Mouse (Mus musculus): ENCODE results near the gene Rasa3. TPM values are rescaled to one million over a fixed set of nuclear protein-coding genes. Genes with fewer than 3 reads are reported as not detected.

Gene Rasa3
- polyA plus RNA-seq, 1 experiment from 2014 or later, result 18.2 TPM

DNA sequence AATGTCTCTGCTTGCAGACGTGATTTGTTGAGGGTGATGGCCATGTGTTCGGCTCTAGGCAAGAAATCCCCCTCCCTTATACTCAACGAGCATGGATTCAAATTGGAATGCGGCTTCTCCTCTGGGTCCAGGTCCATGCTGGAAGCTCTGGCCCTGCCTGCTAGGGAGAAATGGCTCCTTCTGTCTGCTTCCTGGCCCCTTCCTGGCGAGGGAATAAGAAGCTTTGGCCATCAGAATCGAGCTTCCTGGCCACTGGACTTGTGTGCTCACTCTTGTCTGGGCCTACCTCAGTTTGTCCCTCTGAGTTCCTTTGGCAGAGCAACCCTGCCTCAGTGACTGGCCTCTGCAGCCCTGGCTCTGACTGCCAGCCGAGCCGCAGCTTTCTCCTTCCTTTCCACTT lies 19.8 kb upstream of the Rasa3 start:
- no peak overlapping the region for H3K9ac ChIP-seq
- H3K27me3 ChIP-seq, result no peaks in the 10 kb centered on the region
- H3K27ac ChIP-seq, result no peak overlapping the region
- H3K9me3 ChIP-seq (replicated peaks), result no peaks in the 10 kb centered on the region
- H3K4me1 ChIP-seq, result no peaks in the 10 kb centered on the region
- WGBS, result 78% methylated on average over 8 of the region's 8 CpGs
- no peak for ATAC-seq
- no peak overlapping the region for H3K4me2 ChIP-seq
- H3K36me3 ChIP-seq (ENCODE audit: poor library complexity, severe bottlenecking), result no peaks in the 10 kb centered on the region
- no peak overlapping the region for H3K4me3 ChIP-seq

DNA sequence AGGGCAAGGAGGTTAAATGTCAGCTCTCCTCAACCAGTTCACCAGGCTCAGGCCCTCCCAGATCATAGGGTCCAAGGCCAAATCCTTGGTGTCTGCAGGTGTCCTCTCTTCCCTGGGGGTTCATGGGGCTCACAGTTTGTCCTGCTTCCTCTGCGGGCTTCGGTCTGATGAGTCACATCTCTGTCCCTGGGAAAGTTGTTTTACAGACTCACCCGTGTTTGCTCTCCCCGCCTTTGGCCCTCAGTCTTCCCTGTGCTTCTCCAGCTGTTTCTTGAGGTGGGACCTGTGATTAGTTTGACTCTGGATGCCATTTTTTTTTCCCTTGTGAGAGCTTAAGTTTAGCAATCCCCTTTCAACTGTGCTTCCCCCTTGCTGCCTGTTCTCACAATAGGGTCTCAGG lies 18.8 kb upstream of the Rasa3 start:
- Histone ChIP-seq H3K4me2 (no peak overlapping the region), H3K4me3 (no peak overlapping the region), H3K4me1 (no peaks in the 10 kb centered on the region), H3K27ac (no peak overlapping the region), H3K9ac (no peak overlapping the region), H3K36me3 (ENCODE audit: poor library complexity, severe bottlenecking) (no peaks in the 10 kb centered on the region), H3K27me3 (no peaks in the 10 kb centered on the region), H3K9me3 (replicated peaks) (no peaks in the 10 kb centered on the region)
- no peak for ATAC-seq
- WGBS, result 85% methylated on average over 4 of the region's 4 CpGs

DNA sequence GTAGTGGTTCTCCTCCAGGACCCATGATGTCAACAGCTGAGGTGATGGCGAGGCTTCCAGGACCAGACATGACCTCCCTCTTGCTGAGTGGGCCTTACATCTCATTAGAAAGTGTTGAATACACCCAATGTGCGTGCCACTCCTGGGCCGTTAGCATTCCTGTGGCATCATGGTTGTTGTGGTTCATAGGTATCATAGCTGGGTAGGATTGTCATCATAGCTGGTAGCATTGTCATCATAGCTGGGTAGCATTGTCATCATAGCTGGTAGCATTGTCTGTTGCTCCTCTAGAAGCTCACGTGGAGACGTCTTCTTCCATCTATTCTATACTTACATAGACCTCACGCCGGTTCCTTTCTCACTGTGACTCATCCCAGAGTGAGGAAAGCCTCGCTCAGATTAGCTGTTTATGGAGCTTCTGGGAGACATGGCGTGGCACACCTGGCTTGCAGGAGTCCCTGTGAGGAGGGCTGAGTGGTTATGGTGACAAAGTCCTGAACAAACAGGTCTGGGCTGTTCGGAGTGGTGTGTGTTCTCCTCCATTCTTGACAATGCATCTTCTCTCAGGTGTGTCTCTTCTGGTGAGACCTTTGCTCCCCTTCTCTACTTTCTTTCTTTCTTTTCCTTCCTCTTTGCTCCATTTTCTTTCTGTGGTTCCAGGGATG lies 17.9 kb upstream of the Rasa3 start:
- H3K27ac ChIP-seq, result no peak overlapping the region
- H3K4me1 ChIP-seq, result no peaks in the 10 kb centered on the region
- H3K4me3 ChIP-seq, result no peak overlapping the region
- no peaks in the 10 kb centered on the region for H3K36me3 ChIP-seq (ENCODE audit: poor library complexity, severe bottlenecking)
- ATAC-seq, result no peak
- H3K9me3 ChIP-seq (replicated peaks), result no peaks in the 10 kb centered on the region
- H3K9ac ChIP-seq, result no peak overlapping the region
- no peaks in the 10 kb centered on the region for H3K27me3 ChIP-seq
- WGBS, result 90% methylated on average over 10 of the region's 10 CpGs
- H3K4me2 ChIP-seq, result no peak overlapping the region

DNA sequence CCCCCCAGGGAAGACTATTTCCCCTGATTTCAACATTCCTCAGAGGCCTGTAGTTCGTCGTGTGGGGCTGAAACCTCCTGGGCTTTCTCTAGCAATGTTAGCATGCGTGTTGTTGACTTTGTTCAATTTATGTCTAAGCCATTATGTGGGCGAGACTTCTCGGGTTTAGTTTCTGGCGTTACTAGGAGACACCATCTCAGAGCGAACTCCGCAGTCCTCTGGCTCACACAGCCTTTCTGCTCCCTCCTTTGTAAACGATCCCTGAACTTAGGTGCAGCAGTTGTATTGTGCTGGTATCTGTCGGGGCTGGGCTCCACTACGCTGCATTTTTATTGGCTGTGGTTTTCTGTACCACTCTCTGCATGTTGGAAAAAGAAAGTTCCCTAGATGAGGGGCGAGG lies 17.3 kb upstream of the Rasa3 start:
- H3K27me3 ChIP-seq, result no peaks in the 10 kb centered on the region
- H3K4me3 ChIP-seq, result no peak overlapping the region
- no peak for ATAC-seq
- H3K9ac ChIP-seq, result no peak overlapping the region
- H3K4me2 ChIP-seq, result no peak overlapping the region
- no peaks in the 10 kb centered on the region for H3K36me3 ChIP-seq (ENCODE audit: poor library complexity, severe bottlenecking)
- no peaks in the 10 kb centered on the region for H3K9me3 ChIP-seq (replicated peaks)
- H3K27ac ChIP-seq, result no peak overlapping the region
- 76% methylated on average over 12 of the region's 12 CpGs for WGBS
- no peaks in the 10 kb centered on the region for H3K4me1 ChIP-seq

DNA sequence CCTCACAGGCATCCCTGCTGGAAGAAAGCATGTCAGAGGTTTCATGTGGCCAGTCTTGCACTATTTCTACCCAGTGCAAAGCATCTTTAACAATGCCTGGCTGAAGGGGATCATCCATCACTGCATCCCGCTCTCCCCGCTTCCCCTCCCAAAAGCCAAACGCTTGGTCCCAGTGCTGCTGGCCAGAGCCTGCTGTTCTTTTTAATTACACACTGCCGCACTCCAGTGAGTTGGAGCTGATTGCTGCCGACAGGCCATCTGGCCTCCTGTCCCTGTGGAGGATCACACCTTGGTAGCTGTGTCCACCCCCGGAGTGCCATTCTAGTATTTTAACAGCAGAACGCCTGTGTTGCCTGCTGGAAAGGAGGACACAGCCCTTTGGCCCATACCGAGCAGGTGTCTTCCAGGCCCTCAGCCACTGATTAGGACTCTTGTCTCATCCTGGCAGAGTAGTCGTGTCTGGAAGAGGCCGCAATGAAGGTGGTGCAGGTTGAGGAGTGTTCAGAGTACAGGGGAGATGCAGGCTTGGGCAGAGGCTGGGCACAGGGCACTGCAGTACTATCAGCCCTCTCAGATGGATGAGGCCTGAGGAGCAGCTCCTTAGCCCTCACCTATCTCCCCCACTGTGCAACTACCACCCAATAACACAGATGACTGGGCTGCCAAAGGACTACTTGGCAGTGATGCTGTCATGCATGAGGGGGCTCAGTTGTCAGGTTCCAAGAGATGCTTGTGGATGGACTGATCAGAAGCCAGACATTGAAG lies 15.1 kb upstream of the Rasa3 start:
- ATAC-seq, result no peak
- H3K4me1 ChIP-seq, result 0 out of 2 replicates have a peak, but pooled peaks cover 2% of the 10 kb centered on the region
- H3K36me3 ChIP-seq (ENCODE audit: poor library complexity, severe bottlenecking), result no peaks in the 10 kb centered on the region
- no peaks in the 10 kb centered on the region for H3K27me3 ChIP-seq
- no peak overlapping the region for H3K4me2 ChIP-seq
- peak overlapping the region; percentile 17; the same call in 1 of the 2 replicates for H3K9ac ChIP-seq
- no peaks in the 10 kb centered on the region for H3K9me3 ChIP-seq (replicated peaks)
- no peak overlapping the region for H3K27ac ChIP-seq
- 50% methylated on average over 10 of the region's 10 CpGs for WGBS
- H3K4me3 ChIP-seq, result no peak overlapping the region

DNA sequence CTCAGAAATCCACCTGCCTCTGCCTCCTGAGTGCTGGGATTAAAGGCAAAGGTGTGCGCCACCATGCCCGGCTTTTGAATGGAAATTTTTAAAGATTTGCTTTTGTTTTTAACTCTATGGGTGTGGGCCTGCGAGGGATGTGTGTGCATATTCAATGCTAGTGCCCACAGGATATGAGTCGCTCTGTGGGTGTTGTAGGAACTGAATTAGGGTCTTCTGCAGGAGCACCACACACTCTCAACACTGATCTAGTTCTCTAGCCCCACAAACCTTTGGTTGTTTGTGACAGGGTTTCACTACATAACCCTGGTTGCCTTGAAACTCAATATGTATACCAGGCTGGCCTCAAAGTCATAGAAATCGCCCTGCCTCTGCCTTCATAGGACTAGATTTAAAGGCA lies 11.9 kb upstream of the Rasa3 start:
- H3K9me3 ChIP-seq (replicated peaks), result no peaks in the 10 kb centered on the region
- H3K27ac ChIP-seq, result no peak overlapping the region
- no peak overlapping the region for H3K9ac ChIP-seq
- WGBS, result 86% methylated on average over 5 of the region's 5 CpGs
- H3K27me3 ChIP-seq, result no peaks in the 10 kb centered on the region
- no peak overlapping the region for H3K4me3 ChIP-seq
- H3K4me1 ChIP-seq, result 0 out of 2 replicates have a peak, but pooled peaks cover 2% of the 10 kb centered on the region
- no peak for ATAC-seq
- H3K36me3 ChIP-seq (ENCODE audit: poor library complexity, severe bottlenecking), result no peaks in the 10 kb centered on the region
- no peak overlapping the region for H3K4me2 ChIP-seq

GRCm38 (mm10) chr8:13688461-13688860 lies 11.1 kb upstream of the Rasa3 start:
- no peaks in the 10 kb centered on the region for H3K27me3 ChIP-seq
- no peaks in the 10 kb centered on the region for H3K9me3 ChIP-seq (replicated peaks)
- 0 out of 2 replicates have a peak, but pooled peaks cover 2% of the 10 kb centered on the region for H3K4me1 ChIP-seq
- no peaks in the 10 kb centered on the region for H3K36me3 ChIP-seq (ENCODE audit: poor library complexity, severe bottlenecking)
- no peak overlapping the region for H3K9ac ChIP-seq
- no peak for ATAC-seq
- WGBS, result 59% methylated on average over 6 of the region's 6 CpGs
- no peak overlapping the region for H3K27ac ChIP-seq
- H3K4me2 ChIP-seq, result no peak overlapping the region
- no peak overlapping the region for H3K4me3 ChIP-seq

- no peaks in the 10 kb centered on the region for H3K9me3 ChIP-seq (replicated peaks)
- H3K4me2 ChIP-seq, result no peak overlapping the region
- no peak overlapping the region for H3K9ac ChIP-seq
- WGBS, result 85% methylated on average over 4 of the region's 4 CpGs
- no peak overlapping the region for H3K4me3 ChIP-seq
- H3K36me3 ChIP-seq (ENCODE audit: poor library complexity, severe bottlenecking), result no peaks in the 10 kb centered on the region
- ATAC-seq, result no peak
- H3K27me3 ChIP-seq, result no peaks in the 10 kb centered on the region
- H3K27ac ChIP-seq, result no peak overlapping the region
- H3K4me1 ChIP-seq, result 0 out of 2 replicates have a peak, but pooled peaks cover 2% of the 10 kb centered on the region
Measured at GRCm38 (mm10) chr8:13687941-13688340, 10.5 kb upstream of the Rasa3 start.

DNA sequence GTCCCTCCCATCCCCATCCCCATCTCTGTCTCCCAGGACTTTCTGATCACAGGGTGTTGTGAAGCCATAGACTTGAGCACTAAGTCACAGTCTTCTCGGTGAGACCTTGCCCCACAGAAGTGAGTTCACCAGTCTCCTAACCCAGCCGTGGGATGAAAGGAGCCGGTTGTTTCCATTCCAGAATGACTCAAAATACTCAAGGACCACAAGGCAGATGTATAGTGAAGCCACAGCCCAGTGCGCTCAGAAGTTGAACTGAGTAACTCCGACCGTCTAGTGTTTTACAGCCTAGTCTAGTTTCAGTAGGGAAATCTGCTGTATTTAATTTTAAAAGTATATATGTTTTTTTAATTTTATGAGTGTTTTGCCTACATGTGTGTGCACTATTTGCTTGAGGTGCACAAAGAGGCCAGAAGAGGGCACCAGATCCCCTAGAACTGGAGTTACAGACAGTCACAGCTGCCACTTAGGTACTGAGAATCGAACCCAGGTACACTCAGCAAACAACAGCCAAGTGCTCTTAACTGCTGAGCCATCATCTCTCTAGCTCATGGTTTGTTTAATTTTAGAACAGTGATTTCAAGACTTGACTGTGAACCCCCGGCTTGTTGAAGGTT lies 9.8 kb upstream of the Rasa3 start:
- Histone ChIP-seq H3K4me1 (0 out of 2 replicates have a peak, but pooled peaks cover 2% of the 10 kb centered on the region), H3K27me3 (no peaks in the 10 kb centered on the region), H3K4me2 (no peak overlapping the region), H3K9me3 (replicated peaks) (no peaks in the 10 kb centered on the region), H3K36me3 (ENCODE audit: poor library complexity, severe bottlenecking) (no peaks in the 10 kb centered on the region), H3K27ac (no peak overlapping the region), H3K4me3 (no peak overlapping the region), H3K9ac (no peak overlapping the region)
- no peak for ATAC-seq
- 96% methylated on average over 8 of the region's 8 CpGs for WGBS

DNA sequence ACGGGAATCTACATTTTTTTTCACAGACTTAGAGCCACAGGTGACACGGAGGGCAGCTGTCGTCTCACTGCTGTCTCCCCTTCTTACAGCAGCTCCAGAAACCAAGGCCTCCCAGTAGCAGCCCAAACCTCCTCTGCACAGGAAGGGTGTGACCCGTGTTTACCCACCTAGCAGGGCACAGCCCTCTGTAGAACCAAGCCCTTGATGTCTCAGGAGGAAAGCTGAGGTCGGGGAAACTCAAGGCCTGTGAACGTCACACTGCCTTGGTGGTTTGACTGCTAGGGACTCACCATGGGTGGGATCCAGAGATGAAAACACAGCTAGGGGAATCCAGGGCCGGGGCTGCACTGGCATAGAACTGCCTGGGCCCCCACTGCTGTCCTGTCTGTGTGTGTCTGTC lies 9.0 kb upstream of the Rasa3 start:
- Histone ChIP-seq H3K9ac (no peak overlapping the region), H3K36me3 (ENCODE audit: poor library complexity, severe bottlenecking) (no peaks in the 10 kb centered on the region), H3K4me3 (no peak overlapping the region), H3K4me1 (0 out of 2 replicates have a peak, but pooled peaks cover 2% of the 10 kb centered on the region), H3K27ac (no peak overlapping the region), H3K27me3 (no peaks in the 10 kb centered on the region), H3K4me2 (no peak overlapping the region), H3K9me3 (replicated peaks) (no peaks in the 10 kb centered on the region)
- ATAC-seq, result no peak
- 81% methylated on average over 7 of the region's 7 CpGs for WGBS

DNA sequence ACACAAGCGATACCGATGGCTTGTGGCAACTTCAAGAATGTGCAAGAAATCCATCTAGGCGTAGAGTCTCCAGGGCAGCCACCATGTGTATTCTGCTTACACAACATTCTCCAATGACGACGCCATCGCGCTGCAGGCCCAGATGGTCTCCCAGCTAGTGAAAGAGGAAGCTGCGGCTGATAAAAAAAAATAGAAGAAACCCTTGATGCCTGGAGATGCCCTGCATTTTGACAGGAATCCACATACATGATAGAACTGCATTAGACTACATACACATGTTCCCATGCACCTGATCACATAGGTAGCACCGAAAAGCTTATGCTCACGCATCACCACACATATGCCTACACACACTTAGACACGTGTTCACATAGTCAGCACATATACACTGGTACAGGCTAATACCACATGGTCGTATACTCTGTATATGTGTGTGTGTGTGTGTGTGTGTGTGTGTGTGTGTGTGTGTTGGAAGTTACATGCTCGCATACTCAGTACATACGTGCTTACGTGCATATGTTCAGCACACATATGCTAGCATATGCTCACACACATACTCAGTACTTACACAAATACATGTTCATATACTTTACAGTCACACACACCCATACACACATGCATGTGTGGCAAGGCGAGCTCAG lies 8.4 kb upstream of the Rasa3 start:
- H3K27ac ChIP-seq, result no peak overlapping the region
- H3K36me3 ChIP-seq (ENCODE audit: poor library complexity, severe bottlenecking), result no peaks in the 10 kb centered on the region
- ATAC-seq, result no peak
- H3K4me3 ChIP-seq, result no peak overlapping the region
- H3K4me2 ChIP-seq, result no peak overlapping the region
- no peaks in the 10 kb centered on the region for H3K9me3 ChIP-seq (replicated peaks)
- no peak overlapping the region for H3K9ac ChIP-seq
- WGBS, result 88% methylated on average over 16 of the region's 16 CpGs
- H3K4me1 ChIP-seq, result 0 out of 2 replicates have a peak, but pooled peaks cover 2% of the 10 kb centered on the region
- no peaks in the 10 kb centered on the region for H3K27me3 ChIP-seq

GRCm38 (mm10) chr8:13684131-13684530 lies 6.7 kb upstream of the Rasa3 start:
- H3K27me3 ChIP-seq, result peaks cover 3% of the 10 kb centered on the region; the same call in 1 of the 2 replicates
- H3K9me3 ChIP-seq (replicated peaks), result no peaks in the 10 kb centered on the region
- ATAC-seq, result no peak
- H3K4me1 ChIP-seq, result 0 out of 2 replicates have a peak, but pooled peaks cover 2% of the 10 kb centered on the region
- whole genome bisulfite sequencing, result 80% methylated on average over 7 of the region's 7 CpGs
- H3K4me3 ChIP-seq, result no peak overlapping the region
- no peak overlapping the region for H3K9ac ChIP-seq
- no peak overlapping the region for H3K27ac ChIP-seq
- no peak overlapping the region for H3K4me2 ChIP-seq
- no peaks in the 10 kb centered on the region for H3K36me3 ChIP-seq (ENCODE audit: poor library complexity, severe bottlenecking)
